Mouse (Mus musculus) brain, adult 2 months (tissue): ENCODE measurements at regions not wholly inside any gene's neighbourhood (a gene's known extent, or its start where the extent isn't known, plus 50 kb on each side); places are given as distances from the start of the nearest gene placed in this dataset.

Experiments
- DNase-seq: peaks from one replicate; pipeline ENCODE4 v3.0.0; 2011; ENCODE audit warnings: low read depth, low spot score

DNA sequence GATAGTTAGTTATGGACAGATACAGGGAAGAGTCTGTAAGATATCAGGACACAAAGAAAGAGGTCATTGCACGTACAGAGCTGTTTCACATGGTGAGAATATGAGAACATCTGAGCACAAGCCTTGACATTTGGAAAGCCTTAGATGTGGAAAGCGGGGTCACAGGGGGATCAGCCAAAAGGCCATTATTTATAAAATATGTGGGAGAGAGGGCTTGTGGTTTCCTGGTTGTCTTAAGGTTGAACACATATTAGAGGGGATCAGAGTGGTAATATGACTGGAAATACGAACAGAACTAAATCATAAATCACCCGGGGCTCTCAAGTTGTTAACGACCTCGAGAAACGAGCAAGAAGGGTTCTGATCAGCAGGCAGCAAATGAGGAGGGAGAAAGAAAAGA is 68.2 kb downstream of the Ankrd7 start:
- DNase-seq, result no peak

GRCm38 (mm10) chr6:18946002-18946683 is 80.0 kb downstream of the Ankrd7 start:
- DNase-seq, result peak; percentile 1
